Mouse (Mus musculus) liver, embryonic 15.5 days (tissue): Measurements from ENCODE around the gene Rbm43. TPM values are rescaled to one million over a fixed set of nuclear protein-coding genes. Genes with fewer than 3 reads are reported as not detected.
"Not testable (repeated sequence)": the region's sequence is repeated elsewhere in the genome, so short reads cannot be mapped to it uniquely, and the experiment has no call there.

ENCODE experiments used
- ATAC-seq: fragments of 200-750 bp; cut with Nextera tagmentation; 2 replicates; pipeline ENCODE4 v1.8.0; 2017; ENCODE audit warnings: moderate number of reproducible peaks, mild to moderate bottlenecking, moderate library complexity; ENCODE audit not compliant: insufficient read depth
- H3K27ac ChIP-seq: fragments of 300-500 bp; sonication (generic); replicated peaks from 2 replicates; pipeline ENCODE4 v1.5.1; 2015; ENCODE audit warnings: mild to moderate bottlenecking, inconsistent platforms
- H3K27me3 ChIP-seq: fragments of 300-500 bp; sonication (generic); 2 replicates; pipeline ENCODE4 v1.6.1; 2015; ENCODE audit warnings: mild to moderate bottlenecking, inconsistent platforms
- H3K36me3 ChIP-seq: fragments of 300-500 bp; sonication (generic); replicated peaks from 2 replicates; pipeline ENCODE4 v1.6.1; 2015; ENCODE audit warnings: moderate library complexity, mild to moderate bottlenecking, inconsistent platforms
- H3K4me1 ChIP-seq: fragments of 300-500 bp; sonication (generic); replicated peaks from 2 replicates; pipeline ENCODE4 v1.6.1; 2015; ENCODE audit warnings: inconsistent platforms
- H3K4me2 ChIP-seq: fragments of 300-500 bp; sonication (generic); 2 replicates; pipeline ENCODE4 v1.6.1; 2015; ENCODE audit warnings: moderate library complexity, mild to moderate bottlenecking, inconsistent platforms
- H3K4me3 ChIP-seq: fragments of 300-500 bp; sonication (generic); replicated peaks from 2 replicates; pipeline ENCODE4 v1.5.1; 2015; ENCODE audit warnings: mild to moderate bottlenecking, inconsistent platforms
- H3K9ac ChIP-seq: fragments of 300-500 bp; sonication (generic); 2 replicates; pipeline ENCODE4 v1.6.1; 2015; ENCODE audit warnings: moderate library complexity, mild to moderate bottlenecking, inconsistent platforms
- H3K9me3 ChIP-seq: fragments of 300-500 bp; sonication (generic); replicated peaks from 2 replicates; pipeline ENCODE4 v1.6.1; 2016; ENCODE audit warnings: inconsistent platforms
- WGBS: fragments of 180-500 bp; shearing (Covaris S2); methylation state at CpG from one replicate; pipeline ENCODE4 v1.1.7; 2015; ENCODE audit warnings: mixed read lengths; ENCODE audit not compliant: insufficient replicate concordance; 5-methylcytosine and 5-hydroxymethylcytosine counted together
- polyA plus RNA-seq: library from polyadenylated mRNA; unstranded; fragments of >200 nt; fragmentation: Nextera tagmentation; extraction: Ambion mirVana; gene quantifications from 2 replicates; pipeline ENCODE4 v1.2.1, GENCODE M21; 2015

Rbm43 gene
- polyA plus RNA-seq, 1 experiment from 2014 or later = 22.0 TPM

GRCm38 (mm10) chr2:51914532-51914931 lies 20.4 kb downstream of the Rbm43 start:
- Histone ChIP-seq H3K4me3 (no peak overlapping the region), H3K4me2 (no peak overlapping the region), H3K27ac (no peak overlapping the region), H3K9ac (no peak overlapping the region), H3K4me1 (no peaks in the 10 kb centered on the region), H3K9me3 (no peaks in the 10 kb centered on the region), H3K36me3 (no peaks in the 10 kb centered on the region), H3K27me3 (no peaks in the 10 kb centered on the region)
- WGBS = 43% methylated on average over 7 of the region's 7 CpGs
- ATAC-seq = no peak

GRCm38 (mm10) chr2:51912740-51913139 lies 22.2 kb downstream of the Rbm43 start:
- Histone ChIP-seq H3K4me3 (no peak overlapping the region), H3K27me3 (no peaks in the 10 kb centered on the region), H3K27ac (no peak overlapping the region), H3K36me3 (no peaks in the 10 kb centered on the region), H3K9ac (no peak overlapping the region), H3K4me2 (no peak overlapping the region), H3K4me1 (no peaks in the 10 kb centered on the region), H3K9me3 (no peaks in the 10 kb centered on the region)
- WGBS = 35% methylated on average over 6 of the region's 6 CpGs
- no peak for ATAC-seq

GRCm38 (mm10) chr2:51911864-51912263 lies 23.1 kb downstream of the Rbm43 start:
- Histone ChIP-seq H3K27ac (no peak overlapping the region), H3K36me3 (no peaks in the 10 kb centered on the region), H3K4me3 (no peak overlapping the region), H3K9ac (no peak overlapping the region), H3K4me2 (no peak overlapping the region), H3K9me3 (no peaks in the 10 kb centered on the region), H3K4me1 (no peaks in the 10 kb centered on the region), H3K27me3 (no peaks in the 10 kb centered on the region)
- 59% methylated on average over 2 of the region's 2 CpGs for WGBS
- ATAC-seq = no peak

- H3K9me3 ChIP-seq = no peaks in the 10 kb centered on the region
- H3K4me1 ChIP-seq = no peaks in the 10 kb centered on the region
- H3K4me3 ChIP-seq = no peak overlapping the region
- H3K27ac ChIP-seq = no peak overlapping the region
- H3K9ac ChIP-seq = no peak overlapping the region
- no peaks in the 10 kb centered on the region for H3K27me3 ChIP-seq
- ATAC-seq = no peak
- H3K4me2 ChIP-seq = no peak overlapping the region
- 16% methylated on average over 4 of the region's 4 CpGs for WGBS
- H3K36me3 ChIP-seq = no peaks in the 10 kb centered on the region
Observed at GRCm38 (mm10) chr2:51907538-51908110, 27.3 kb downstream of the Rbm43 start.

GRCm38 (mm10) chr2:51905637-51906036 lies 29.3 kb downstream of the Rbm43 start:
- no peaks in the 10 kb centered on the region for H3K4me1 ChIP-seq
- no peak overlapping the region for H3K27ac ChIP-seq
- H3K4me3 ChIP-seq = no peak overlapping the region
- no peak overlapping the region for H3K9ac ChIP-seq
- no peaks in the 10 kb centered on the region for H3K27me3 ChIP-seq
- H3K4me2 ChIP-seq = no peak overlapping the region
- no peaks in the 10 kb centered on the region for H3K9me3 ChIP-seq
- WGBS = 76% methylated on average over 8 of the region's 8 CpGs
- ATAC-seq = no peak
- no peaks in the 10 kb centered on the region for H3K36me3 ChIP-seq

GRCm38 (mm10) chr2:51892411-51892901 lies 42.5 kb downstream of the Rbm43 start:
- Histone ChIP-seq H3K4me1 (no peaks in the 10 kb centered on the region), H3K27ac (no peak overlapping the region), H3K9ac (no peak overlapping the region), H3K4me3 (no peak overlapping the region), H3K4me2 (no peak overlapping the region), H3K27me3 (no peaks in the 10 kb centered on the region), H3K36me3 (no peaks in the 10 kb centered on the region), H3K9me3 (no peaks in the 10 kb centered on the region)
- WGBS = 73% methylated on average over 12 of the region's 12 CpGs
- ATAC-seq = no peak

- H3K4me3 ChIP-seq = no peak overlapping the region
- no peak overlapping the region for H3K9ac ChIP-seq
- no peak overlapping the region for H3K4me2 ChIP-seq
- H3K27me3 ChIP-seq = no peaks in the 10 kb centered on the region
- H3K36me3 ChIP-seq = no peaks in the 10 kb centered on the region
- H3K27ac ChIP-seq = no peak overlapping the region
- WGBS = 68% methylated on average over 4 of the region's 4 CpGs
- H3K4me1 ChIP-seq = no peaks in the 10 kb centered on the region
- no peaks in the 10 kb centered on the region for H3K9me3 ChIP-seq
- no peak for ATAC-seq
Observed at GRCm38 (mm10) chr2:51890961-51891360, 44.0 kb downstream of the Rbm43 start.

- not testable (repeated sequence) for H3K27ac ChIP-seq, H3K9ac ChIP-seq, ATAC-seq, H3K4me1 ChIP-seq, H3K27me3 ChIP-seq, H3K4me3 ChIP-seq, H3K9me3 ChIP-seq, H3K36me3 ChIP-seq, H3K4me2 ChIP-seq
- WGBS = 85% methylated on average over 19 of the region's 26 CpGs
Observed at GRCm38 (mm10) chr2:51890139-51890538, 44.8 kb downstream of the Rbm43 start.

- ATAC-seq = no peak
- H3K27me3 ChIP-seq = no peaks in the 10 kb centered on the region
- H3K4me1 ChIP-seq = no peaks in the 10 kb centered on the region
- no peaks in the 10 kb centered on the region for H3K9me3 ChIP-seq
- no peaks in the 10 kb centered on the region for H3K36me3 ChIP-seq
- H3K27ac ChIP-seq = no peak overlapping the region
- WGBS = 46% methylated on average over 1 of the region's 1 CpGs
- no peak overlapping the region for H3K4me2 ChIP-seq
- no peak overlapping the region for H3K9ac ChIP-seq
- no peak overlapping the region for H3K4me3 ChIP-seq
Observed at GRCm38 (mm10) chr2:51880143-51880542, 54.8 kb downstream of the Rbm43 start.

Other genes starting within 250 kb of the Rbm43 start
- 9.0 and 11.9 TPM in 2 replicates for gene Nmi, start 38.3 kb upstream of the Rbm43 start, polyA plus RNA-seq
- gene Tnfaip6, start 102.8 kb upstream of the Rbm43 start, polyA plus RNA-seq = 0.08 and 0.17 TPM in 2 replicates
- gene Rif1, start 137.7 kb upstream of the Rbm43 start, polyA plus RNA-seq = 14.2 and 15.4 TPM in 2 replicates